Mouse (Mus musculus) kidney, postnatal 4 days (tissue): Measurements from ENCODE around the gene Podn.

Experiments
- DNase-seq, 2 experiments: peaks; one replicate each; pipeline ENCODE4 v3.0.0; 2021; ENCODE audit warnings: mixed read lengths in 2 of 2

The Podn gene

DNA sequence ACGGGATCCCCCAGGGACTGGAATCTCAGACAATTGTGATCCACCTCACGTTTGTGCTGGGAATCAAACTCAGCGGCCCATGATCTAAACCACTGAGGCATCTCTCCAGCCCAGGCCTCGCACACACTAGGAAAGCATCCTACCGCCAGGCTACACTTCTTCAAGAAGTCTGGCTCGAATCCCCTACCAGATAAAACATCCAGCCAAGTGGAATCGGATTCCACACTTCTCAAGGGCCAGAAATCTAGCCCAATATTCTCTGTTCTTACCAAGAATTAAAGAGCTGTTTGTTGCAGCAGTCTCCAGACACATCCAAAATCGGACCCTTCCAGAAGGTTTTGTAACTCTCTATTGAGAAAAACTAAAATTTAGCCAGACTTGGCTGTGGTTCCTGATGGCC lies 59.2 kb downstream of the Podn start:
- no peak for DNase-seq

DNA sequence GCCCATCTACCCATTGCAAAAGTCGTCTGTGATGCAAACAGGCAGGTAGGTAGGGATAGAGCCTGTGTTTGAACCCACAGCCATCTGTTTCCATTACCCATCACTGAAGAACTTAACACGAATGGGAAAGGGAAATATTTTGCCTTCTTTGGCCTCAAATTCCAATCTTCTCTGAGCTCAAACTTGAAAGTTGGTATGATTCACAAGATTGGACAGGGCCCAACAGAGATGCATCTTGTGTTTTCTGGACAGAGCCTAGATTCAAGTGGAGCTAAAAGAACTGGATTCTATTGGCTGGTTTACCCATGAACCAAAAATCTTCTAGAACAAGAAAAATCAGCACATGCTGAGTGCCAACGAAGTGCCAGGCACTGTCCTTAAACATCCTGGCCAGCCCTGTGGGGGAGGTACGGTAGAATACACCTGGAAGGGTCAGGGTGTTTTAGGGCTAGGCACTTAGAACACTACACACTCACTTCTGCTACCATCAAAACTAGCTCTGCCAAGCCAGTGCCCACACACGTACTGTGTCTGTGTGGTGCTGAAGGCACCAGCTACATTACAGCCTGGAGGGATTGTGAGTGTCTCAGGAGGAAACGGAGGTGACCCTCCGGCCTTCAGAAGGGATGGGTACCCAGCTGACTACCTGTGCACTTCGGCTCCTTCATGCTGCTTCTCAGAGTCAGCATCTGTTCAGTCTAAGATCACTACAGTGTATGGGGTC lies 63.0 kb downstream of the Podn start:
- no peak for DNase-seq

DNA sequence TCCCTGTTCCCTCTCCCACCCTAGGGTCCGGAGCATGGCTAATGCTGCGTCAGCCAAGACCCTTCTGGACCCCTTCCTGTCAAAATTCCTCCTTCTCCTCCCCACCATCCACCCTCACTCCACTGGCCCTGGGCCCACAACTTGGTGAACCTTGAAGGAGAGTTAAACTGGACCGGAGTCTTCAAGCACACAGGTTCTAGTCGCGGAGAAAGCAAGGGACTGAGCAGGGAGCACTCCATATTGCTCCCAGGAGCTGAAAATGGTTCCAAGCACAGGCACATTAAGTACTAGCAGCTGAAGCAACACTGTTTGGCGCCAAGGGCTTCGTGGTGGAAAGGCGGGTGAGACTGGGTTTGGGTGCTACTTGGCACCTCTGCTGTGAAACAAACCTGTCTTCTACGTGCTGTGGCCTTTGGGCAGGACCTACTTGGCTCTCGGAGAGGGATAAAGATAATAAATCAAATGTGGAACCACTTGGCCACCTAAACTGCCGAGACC lies 63.8 kb downstream of the Podn start:
- peak in 1 of 2 experiments; percentile 17 for DNase-seq

DNA sequence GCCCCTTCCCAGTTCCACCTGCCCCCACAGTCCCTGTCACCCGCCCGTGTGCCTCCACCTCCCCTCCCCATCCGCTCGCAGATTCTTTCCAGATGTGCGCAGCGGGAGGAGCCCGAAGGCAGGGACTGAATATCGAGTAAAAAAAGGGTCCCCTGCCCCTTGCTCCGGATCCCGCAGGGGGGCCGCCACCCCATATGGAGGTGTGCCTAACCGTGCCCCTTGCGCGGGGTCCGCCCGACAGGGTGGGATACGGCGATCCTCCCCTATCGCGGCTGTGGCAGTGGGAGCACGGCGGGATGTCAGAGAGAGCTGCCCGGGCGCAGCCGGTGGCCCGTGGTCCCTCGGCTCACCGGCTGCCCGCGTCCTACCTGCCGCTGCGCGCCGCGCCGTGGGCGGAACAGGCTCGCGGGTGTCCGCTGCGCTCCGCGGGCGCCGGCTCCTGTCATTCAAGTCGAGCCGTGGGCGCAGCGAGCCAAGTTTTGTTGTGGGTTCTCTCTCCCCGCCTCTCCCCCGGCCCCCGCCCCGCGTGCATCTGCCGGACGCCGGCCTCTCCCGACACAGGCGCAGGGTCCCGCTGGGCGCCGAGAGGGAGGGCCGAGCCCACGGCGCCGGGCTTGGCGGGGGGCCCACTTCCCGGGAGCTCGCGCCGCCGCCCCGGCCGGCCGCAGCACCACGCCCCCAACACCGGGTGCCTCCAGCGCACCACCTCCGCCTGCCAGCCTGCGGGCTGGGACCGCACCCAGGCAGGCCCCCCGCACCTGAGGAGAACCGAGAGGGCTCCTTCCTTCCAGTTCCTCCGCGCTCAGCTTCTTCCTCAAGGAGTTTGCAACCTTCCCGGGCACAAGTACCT lies 64.5 kb downstream of the Podn start:
- peak; percentile 67 to 72 for DNase-seq

DNA sequence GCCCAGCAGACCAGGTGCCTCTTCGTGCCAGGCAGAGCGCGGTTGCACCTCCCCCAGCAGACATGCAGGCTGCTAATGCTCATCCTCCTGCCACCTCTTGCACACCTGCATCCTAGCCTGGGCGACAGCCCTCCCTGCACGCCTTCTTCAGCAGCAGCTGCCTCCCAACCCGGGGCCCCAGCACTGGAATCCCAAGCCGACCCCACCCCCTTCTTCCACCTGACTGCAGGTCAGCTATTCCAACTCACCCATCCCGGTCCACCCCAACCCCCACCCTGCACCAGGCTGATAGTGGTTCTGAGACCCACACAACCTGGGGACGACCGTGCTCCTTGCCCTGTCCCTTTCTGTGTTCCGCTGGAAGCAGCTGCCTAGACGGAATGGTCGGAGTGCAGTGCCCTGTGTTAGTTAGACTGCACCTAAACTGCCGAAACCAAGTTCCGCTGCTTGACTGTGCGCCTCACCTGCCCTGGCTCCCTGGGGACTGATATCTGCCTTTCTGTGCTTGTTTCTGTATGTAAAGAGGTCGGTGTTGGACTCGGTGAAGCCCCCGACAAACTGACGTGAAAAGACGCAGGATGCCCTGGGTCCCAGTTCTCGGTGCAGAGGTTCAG lies 65.2 kb downstream of the Podn start:
- DNase-seq: peak; percentile 45 to 68

DNA sequence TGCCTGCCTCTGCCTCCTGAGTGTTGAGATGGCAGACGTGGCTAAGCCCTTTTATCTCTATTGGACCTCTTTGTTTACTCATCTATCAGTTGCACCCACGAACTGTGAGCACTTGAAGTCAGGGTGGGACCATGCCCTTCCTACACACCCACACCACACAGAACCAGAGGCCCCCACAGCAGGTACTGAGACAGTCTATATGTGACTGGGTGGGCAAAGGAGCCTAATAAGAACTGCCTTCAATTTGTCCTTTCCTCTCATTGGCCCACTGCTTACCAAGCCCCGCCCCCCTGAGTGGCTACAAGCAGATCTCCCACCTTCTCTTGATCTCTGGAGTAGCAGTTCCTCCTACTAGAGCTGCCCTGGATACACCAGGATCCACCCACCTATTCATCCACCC lies 70.1 kb downstream of the Podn start:
- peak in 1 of 2 experiments; percentile 31 for DNase-seq

DNA sequence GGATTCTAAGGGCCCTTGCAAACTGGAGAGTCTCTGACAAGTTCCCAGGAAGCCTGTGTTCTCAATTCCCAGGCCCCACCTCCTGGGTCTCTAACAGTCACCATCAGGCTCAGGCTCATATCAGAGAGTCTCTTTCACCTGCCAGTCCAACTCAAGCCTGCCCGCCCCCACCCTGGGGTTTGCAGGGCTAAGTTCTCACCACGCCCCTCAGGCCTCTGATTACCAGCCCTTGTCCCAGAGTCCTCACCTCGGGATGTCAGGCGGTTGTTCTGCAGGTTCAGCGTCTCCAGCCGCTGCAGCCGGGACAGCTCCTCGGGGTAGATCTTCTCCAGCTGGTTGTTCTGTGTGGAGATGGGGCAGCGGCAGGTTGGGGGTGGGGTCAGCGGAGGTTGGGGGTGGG lies 71.0 kb downstream of the Podn start:
- DNase-seq: peak; percentile 59 to 77

DNA sequence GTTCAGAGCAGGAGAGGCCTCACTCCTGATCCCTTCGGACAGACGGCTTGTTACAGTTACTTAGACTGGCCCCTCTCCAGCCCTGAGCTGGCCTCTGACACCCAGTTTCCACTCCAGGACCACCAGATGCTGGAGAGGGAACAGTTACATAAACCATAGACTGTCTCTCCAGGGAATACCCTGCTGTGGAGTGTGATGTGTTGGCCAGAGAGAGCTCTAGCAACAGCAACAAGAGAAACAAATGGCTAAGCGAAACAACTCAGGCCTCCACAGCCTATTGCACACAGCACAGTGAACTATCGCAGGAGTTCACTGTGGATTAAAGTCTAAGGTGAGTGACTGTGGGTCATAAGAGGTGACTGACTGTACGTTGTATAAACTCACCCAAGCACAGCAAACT lies 71.6 kb downstream of the Podn start:
- DNase-seq: peak; percentile 53 to 71

DNA sequence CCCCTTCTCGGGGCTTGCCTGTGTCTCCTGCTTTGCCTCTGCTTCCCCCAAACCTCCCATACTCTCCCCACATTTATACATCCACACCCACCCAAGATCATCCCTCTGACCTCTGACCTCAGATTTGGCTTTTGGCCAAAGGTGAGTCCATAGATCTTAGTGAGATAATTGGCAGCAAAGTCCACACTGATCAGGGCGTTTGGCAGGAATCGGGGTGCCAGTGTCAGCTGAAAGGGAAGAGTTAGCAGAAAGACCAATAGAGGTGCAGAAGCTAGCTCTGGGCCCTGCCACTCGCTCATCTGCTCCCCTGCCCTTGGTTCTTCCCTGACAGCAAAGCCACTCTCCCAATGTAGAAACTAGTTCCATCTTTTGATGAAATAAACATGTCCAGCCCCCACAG lies 73.1 kb downstream of the Podn start:
- no peak for DNase-seq

DNA sequence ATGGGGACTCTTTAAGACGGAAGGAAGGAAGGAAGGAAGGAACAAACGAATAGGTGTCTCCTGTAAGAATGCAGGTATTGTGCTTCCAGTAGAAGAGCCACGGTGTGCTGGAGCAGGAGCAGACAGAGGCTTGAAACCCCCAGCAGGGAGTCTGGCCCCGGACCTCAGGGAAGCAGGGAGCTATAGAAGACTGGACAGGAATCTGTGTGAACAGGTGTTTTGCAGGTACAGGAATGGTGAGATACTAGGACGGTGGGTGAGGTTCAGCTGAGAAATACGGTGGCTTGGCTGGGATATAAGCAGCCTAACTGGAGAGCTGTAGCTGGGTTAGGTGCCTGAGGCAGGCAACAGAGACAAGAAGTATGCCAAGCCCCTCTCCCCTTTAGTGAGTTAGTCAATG lies 76.1 kb downstream of the Podn start:
- no peak for DNase-seq

DNA sequence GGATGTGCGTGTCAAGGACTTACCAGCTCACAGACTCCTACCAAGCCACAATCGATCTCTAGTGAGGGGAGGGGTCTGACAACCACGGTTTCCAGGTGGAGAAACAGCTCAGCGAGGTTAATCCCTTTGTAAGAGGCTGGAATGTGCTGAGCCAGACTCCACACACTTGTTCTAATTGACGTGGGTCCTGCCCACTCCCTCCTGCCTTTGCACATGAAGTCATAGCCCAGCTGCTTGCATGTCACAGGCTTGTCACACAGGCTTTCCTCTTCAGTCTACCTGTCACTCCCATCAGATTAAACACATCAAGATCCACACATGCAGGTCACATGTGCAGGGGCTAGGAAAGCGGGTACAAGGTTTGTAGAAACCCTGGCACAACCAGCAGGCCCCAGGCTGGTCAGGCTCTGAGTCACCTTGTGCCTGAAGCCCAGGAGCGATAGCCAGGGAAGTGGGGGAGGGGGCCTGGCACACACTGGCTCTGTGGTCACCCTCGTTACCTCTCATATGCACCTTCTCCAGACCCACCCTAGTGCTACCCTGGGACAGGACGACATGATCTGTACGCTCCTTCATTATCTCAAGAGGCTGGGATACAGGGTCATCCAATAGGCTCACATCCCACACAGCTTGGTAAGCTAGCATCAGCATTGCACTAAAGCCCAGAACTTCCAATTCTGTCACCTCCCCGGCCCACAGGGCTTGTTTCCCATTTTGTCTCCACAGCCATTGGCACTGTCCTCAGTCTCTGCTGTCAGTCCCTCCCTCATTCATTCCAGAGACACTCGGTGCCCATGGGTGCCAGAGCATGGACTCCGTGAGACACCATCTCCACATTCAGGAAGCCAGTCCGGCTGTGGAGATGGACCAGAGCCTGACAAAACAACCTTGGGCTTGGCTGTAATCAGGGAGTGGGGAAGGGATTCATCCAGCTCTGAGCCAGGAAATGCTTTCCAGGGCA lies 77.0 kb downstream of the Podn start:
- peak in 1 of 2 experiments; percentile 27 for DNase-seq

DNA sequence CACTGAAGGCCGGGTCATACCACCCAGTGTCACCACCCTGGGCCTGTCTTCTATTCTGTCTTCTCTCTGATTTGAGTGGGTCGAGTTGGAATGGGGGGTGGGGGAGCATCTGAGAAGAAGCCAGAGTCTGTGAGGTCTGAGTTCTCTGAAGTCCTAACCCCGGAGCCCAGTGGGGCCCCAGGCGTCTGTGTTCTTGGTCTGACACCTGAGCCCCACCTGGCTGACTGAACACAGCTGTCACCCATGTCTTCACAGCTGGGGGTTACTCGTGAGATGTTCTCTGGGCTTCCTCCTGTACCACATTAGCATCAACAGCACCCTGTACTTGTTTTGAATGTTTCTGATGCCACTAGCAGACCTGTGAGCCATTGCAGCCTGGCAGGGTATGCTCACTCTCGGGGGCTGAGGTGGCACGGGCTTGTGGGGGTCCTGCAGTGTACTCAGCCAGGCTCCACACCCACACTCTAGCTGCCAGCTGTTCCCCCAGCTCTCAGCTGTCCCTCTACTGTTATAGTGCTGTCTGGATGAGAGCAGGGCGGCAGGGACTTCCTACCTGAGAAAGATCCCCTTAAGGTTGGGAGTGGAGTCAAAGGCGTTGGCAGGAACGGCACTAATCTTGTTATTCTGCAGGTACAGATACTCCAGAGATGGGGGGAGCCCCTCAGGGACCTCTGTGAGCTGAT lies 77.9 kb downstream of the Podn start:
- DNase-seq: no peak

DNA sequence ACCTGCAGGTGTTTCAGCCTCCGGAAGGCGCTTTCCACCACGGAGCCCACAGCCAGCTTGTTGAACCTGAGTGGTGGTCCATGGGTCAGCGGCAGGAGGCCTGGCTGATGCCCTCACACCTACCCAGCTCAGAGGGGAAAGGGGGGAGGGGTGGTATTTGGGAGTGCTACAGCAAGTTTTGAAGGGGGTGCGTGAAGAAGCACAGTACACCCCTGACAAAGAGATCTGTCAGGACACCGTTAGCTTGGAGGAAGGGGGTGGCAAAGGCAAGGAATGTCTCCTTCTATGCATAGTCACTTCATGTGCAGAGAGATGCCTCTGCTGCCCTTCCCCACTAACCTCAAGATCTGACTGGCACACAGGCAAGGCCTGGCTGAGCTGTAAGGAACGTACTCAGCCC lies 78.4 kb downstream of the Podn start:
- DNase-seq: no peak

DNA sequence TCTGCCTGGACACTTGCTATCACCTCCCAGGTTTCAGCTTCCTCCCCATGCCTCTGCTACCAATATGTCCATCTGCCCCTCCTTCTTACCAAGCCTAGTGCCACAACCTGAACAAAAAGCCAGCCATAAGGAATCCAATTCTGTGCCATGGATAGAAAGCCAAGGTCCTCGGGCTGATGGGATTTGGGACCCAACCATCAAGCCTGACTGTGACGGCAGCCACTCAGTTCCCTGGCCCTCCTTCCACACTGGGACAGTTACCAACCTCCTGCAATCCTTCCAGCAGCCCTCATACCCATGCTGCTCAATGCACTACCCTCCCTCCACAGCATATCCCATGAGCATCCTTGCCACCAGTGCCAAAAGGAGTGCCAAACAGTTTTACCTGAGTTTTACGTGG lies 79.9 kb downstream of the Podn start:
- no peak for DNase-seq

DNA sequence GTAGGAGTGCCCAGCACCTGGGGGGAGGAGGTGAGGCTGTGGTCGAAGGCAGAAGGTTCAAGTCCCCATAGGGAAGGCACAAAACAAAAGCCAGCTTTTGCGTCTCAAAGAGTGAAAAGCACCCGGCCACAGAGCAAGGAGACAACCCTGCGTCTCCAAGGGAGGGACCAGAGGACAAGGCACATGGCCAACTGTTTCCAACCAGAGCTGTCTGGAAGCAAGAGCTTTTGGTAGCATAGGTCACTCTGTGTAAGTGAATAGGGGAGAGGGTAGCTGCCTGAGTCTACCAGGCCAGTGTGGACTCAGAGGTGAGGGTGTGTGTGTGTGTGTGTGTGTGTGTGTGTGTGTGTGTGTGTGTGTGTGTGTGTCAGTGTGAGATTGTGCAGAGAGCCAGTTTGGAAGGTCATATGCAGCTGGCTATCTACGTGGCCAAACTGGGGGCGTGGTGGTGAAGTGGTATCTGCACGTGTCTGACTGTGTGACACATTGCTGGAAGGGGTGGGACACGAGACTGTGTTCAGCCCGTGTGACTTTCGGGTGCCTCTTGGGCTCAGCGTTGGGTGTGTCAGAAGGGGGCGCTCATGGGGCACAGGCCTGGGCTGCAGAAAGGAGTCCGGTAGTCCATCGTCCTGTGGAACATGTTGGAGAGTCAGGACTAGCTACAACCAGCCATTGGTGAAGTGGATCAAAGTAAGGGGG lies 81.0 kb downstream of the Podn start:
- DNase-seq: peak; percentile 46 to 58

DNA sequence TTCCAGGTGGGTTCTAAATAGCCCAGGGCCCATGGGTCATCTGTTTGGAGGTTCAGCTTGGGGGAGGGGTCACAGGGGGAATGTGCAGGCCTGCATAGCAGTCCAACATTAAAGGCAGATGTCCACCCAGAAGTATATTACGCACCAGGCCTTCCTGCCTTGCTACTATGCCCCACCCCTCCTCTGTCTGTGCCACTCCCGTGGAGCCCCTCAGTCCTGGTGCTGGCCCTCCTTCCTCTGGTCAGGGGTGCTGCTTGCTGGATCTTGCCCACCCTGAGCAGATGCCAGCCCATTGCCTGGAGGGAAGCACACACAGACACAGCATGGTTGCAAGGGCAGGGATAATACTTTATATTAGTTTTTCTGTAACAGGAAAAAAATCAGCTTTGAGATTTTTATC lies 81.8 kb downstream of the Podn start:
- DNase-seq: no peak

DNA sequence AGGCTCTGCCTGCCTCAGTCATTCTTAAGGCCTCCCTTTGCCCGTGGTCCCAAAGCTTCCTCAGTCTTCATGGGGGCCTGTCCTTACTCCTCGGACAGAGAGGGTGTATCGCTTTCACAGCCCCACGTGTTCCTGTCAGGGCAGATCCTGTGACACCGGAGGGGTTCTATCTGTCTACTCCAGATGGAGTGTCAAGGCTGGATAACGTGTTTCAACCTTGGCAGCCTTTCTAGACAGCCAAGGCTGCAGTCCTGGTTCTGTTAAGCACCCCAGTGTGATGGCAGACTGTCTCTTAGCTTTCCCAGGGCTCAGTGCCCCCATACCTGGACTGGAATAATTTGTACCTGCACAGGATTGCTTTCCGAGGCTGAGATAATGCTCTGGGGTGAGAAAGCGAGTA lies 87.7 kb downstream of the Podn start:
- no peak for DNase-seq

DNA sequence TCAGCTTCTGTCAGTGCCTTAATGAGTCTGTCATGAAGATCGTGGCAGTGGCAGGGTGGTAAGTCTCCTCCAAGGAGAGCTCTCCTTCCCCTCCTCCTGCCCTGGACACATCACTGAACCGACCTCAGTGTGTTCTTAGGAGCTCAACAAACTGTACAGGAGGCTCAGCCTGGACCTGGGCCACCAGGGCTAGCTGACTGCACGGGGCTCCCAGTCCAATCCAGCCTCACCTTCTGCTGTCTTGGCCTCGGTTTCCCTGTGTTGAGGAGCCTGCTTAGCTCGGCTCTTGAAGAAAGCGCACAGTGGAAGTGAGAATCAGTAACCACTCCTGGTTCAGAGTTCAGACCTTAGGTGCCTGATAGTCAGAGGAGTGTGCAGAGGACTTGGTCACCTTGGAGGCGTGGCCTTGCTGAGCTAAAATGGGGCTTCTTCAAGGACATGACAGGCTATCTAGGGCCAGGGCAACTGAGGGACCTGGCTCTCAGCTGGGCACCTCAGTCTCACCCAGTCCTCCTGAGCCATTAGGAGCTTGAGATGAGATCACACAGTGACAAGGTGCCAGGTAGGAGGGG lies 88.6 kb downstream of the Podn start:
- no peak for DNase-seq

DNA sequence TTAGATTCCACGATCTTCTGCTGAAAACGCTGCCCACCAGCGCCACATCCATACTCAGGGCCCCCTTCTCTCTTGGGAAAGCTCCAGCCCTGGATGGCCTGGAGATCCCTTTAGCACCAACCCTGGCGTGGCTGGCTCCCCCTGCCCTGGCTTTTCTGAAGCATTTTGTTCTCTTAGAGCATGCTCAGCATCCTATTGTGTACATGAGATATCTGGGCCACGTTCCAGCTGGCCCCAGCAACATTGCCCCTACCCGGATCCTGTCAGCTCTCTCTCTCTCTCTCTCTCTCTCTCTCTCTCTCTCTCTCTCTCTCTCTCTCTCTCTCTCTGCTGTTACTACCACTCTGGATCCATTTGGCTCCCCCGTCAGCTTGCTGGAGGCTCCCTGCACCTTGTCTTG lies 90.9 kb downstream of the Podn start:
- DNase-seq: peak; percentile 27 to 33

DNA sequence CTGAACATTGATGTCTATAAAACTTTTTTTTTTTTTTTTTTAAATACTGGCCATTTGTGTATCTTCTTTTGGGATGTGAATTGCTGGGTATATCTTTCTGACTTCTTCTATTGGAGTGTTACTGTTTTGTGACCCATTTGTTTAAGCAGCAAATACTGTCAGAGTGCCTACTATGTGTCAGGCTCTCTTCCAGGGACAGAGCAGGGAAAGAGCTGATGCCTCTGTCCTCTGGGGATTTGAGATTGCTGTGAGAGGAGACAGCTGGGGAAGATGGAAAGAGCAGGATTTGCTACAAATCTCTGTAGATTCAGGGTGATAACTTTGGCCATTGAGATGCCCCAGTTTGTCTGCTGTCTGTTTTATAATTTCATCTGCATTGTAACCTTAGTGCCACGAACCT lies 96.9 kb downstream of the Podn start:
- no peak for DNase-seq
